Mouse (Mus musculus): ENCODE results near the gene Slc27a1. TPM values are rescaled to one million over a fixed set of nuclear protein-coding genes. Genes with fewer than 3 reads are reported as not detected.

Gene Slc27a1
- polyA plus RNA-seq, 1 experiment = 191 TPM

DNA sequence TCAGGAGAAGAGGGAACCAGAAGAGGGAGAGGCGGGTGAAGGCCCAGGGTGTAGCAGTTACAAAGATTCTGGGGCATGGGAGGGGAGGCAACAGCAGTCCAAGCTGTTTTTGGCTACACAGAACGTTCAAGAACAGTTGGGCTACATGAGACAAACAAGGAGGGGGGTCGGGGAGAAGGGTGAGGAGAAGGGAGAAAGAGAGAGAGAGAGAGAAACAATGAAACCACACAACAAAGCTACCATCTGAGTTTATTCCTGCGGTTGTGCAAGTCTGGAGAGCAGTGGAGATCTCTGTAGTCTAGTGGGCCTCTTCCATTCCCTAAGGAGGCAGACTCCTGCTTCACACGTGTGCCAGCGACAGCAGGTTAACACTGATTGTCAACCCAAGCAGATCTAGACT lies 14.7 kb upstream of the Slc27a1 start:
- no peak for DNase-seq (ENCODE audit: extremely low spot score in 1 of 2, low spot score in 1 of 2)

GRCm38 (mm10) chr8:71554644-71555043 lies 14.0 kb upstream of the Slc27a1 start:
- DNase-seq (ENCODE audit: extremely low spot score in 1 of 2, low spot score in 1 of 2) = no peak

DNA sequence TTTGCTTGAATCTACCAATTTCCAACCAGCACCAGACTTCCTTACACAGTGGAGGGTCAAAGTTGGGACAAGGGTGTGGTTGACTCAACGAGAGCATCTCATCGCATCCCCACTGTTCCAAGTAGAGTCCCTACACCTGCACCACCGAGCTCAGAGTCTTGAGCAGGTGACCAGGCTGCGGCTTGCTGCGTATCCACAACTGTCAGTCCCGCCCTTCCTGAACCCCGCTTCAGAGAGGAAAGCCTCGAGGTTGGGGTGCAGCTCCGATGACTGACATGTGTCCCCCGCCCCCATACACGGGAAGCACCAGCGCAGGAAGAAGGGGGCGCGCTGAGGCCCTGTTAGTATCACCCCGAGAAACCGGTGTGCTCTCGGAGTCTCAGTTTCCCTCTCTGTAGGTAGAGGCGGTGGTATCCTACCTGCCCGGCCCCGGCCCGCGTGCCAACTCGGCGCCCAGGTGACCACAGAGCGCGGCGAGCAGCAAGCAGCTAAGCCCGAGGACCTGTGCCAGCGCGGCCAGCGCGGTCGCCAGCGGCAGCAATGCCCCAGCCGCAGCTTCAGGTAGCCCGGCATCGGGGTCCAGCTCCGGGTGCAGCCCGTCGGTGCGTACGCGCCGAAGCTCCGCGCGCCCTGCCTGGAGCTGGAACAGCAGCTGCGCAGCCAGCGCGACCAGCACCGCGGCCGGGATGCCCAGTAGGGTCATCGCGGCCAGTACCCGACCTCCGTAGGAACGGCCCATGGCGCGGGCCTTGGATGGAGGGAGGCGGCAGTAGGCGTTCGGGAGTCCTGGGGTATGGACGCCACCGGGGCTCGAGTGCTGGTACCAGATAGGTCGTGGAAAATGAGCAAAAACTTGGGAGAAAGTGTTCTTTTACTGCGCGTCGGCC lies 10.4 kb upstream of the Slc27a1 start, which contains the start of gene Tmem221:
Gene Tmem221 (minus strand): TSS at position 801 of the 887 bp plus-strand sequence.
- no peak for DNase-seq (ENCODE audit: extremely low spot score in 1 of 2, low spot score in 1 of 2)

- DNase-seq (ENCODE audit: extremely low spot score in 1 of 2, low spot score in 1 of 2) = no peak
These were observed 9.6 kb upstream of the Slc27a1 start for GRCm38 (mm10) chr8:71558958-71559690.

- no peak for DNase-seq (ENCODE audit: extremely low spot score in 1 of 2, low spot score in 1 of 2)
These were observed 8.6 kb upstream of the Slc27a1 start for GRCm38 (mm10) chr8:71560071-71560470.

DNA sequence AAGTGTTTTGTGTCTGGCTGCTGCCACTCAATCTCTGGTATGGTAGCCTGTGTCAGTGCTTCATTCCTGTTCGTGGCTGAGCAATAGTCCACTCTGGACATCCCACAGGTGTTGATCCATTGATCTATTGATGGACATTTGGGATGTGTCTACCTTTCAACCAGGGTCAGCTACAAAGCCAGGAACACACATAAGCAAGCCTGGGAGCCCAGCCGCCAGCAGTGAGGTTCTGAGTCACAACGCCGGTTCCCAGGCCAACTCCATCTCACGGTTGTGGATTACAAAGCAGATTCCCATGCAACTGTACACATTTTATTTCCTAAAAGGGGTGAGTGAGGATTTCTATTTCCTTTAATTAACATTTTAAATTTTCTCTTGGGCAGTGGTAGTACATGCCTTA lies 7.9 kb upstream of the Slc27a1 start:
- DNase-seq (ENCODE audit: extremely low spot score in 1 of 2, low spot score in 1 of 2) = no peak

DNA sequence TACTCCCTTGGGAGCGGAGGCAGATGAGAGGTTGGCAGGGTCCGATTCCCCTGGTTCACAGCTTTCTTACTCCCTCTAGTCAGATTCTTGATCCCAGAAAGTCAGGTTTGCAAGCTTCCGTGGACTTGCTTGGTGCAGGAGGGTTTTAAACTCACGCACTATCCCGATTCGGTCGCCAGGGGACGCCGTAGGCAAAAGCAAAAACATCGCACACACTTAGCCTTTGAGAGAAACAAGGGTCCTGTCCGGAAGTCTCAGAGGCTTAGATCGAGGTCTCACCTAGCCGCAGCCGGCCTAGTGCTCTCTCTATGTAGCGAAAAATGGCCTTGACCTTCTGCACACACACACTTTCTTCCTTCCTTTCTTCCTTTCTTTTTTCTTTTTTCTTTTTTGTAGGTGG lies 7.3 kb upstream of the Slc27a1 start:
- DNase-seq (ENCODE audit: extremely low spot score in 1 of 2, low spot score in 1 of 2) = peak in 1 of 2 experiments; percentile 75

GRCm38 (mm10) chr8:71562751-71563150 lies 5.9 kb upstream of the Slc27a1 start:
- peak in 1 of 2 experiments; percentile 78 for DNase-seq (ENCODE audit: extremely low spot score in 1 of 2, low spot score in 1 of 2)

GRCm38 (mm10) chr8:71563992-71564391 lies 4.7 kb upstream of the Slc27a1 start:
- DNase-seq (ENCODE audit: extremely low spot score in 1 of 2, low spot score in 1 of 2) = no peak

DNA sequence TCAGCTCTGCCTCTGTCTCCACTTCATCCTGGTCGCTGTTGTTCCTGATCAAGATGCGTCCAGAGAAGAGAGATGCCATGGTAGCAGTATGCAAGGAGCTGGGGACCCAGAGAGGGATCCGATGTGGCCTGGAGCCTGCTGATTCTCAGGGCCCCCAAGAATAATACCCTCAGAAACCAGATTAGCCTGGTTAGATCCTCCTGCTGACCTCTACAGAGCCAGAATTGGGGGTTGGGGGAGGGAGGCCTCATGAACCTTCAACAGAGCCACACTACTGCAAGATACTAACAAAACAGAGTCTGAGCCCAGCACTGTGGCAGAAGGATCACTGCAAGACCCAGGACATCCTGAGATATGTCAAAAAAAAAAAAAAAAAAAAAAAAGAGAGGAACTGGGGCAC lies 2.2 kb upstream of the Slc27a1 start, which contains the start of gene Nxnl1:
Gene Nxnl1 (minus strand): TSS at position 101 of the 400 bp plus-strand sequence.
- DNase-seq (ENCODE audit: extremely low spot score in 1 of 2, low spot score in 1 of 2) = no peak

GRCm38 (mm10) chr8:71567587-71567986 lies 1.1 kb upstream of the Slc27a1 start:
- no peak for DNase-seq (ENCODE audit: extremely low spot score in 1 of 2, low spot score in 1 of 2)

- DNase-seq (ENCODE audit: extremely low spot score in 1 of 2, low spot score in 1 of 2) = no peak
These were observed 259 bp downstream of the Slc27a1 start for GRCm38 (mm10) chr8:71568941-71569340.

GRCm38 (mm10) chr8:71569366-71570290 lies 946 bp downstream of the Slc27a1 start:
- peak; percentile 89 to 93 for DNase-seq (ENCODE audit: extremely low spot score in 1 of 2, low spot score in 1 of 2)

GRCm38 (mm10) chr8:71570291-71570954 lies 1.7 kb downstream of the Slc27a1 start:
- DNase-seq (ENCODE audit: extremely low spot score in 1 of 2, low spot score in 1 of 2) = peak; percentile 97 to 98

DNA sequence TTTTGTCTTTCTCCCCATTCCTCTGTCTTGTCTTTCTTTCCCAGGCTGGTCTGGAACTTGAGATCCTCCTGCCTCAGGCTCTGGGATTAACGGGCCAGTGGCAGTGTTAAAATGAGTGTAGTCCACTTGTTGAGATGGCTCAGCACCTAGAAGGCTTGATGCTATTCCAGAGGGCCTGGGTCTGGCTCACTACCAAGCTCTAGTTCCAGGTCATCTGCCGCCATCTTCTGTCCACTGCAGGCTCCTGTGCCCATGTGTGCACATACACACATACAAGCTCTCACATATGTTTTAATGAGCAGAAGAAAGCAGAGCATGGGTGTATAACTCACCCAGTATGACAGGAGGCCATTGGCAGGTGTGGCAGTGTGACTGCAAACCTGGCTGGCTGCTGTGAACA lies 3.4 kb downstream of the Slc27a1 start:
- DNase-seq (ENCODE audit: extremely low spot score in 1 of 2, low spot score in 1 of 2) = no peak

DNA sequence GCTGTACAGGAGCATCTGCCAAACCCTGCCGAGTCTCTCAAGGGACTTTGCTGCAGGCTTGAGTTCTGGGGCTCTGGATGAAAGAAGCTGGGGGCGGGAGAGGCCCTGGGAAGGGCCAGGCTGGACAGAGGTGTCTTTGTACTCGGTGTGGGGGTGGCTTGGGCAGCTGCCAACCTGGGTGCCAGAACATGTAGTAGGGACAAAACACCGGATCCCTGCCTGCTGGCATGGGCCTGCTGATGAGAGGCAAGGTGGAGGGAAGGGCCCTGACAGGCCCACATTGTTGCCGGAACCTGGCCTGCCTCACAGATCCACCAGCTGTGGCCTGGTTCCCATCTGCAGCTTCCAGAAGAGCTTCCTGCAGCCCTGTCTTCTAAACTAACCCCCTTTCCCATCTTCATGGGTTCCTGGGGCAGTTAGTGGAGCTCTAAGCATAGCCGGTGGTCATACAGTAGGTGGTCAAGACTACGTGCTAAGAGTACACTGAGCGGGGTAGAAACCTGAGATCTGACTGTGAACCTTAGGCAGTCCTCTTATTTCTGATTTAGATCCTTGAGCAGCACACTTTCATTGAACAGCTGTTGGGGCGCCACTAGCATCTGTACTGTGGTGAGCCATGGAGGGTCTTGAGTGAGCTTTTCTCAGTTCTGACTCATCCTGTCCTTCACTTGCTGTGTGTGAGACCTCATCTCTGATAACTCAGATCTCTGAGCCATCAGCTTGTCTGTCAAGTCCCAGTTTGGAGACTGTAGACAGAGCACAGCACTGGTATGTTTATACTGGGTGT lies 4.4 kb downstream of the Slc27a1 start:
- peak; percentile 74 to 85 for DNase-seq (ENCODE audit: extremely low spot score in 1 of 2, low spot score in 1 of 2)

DNA sequence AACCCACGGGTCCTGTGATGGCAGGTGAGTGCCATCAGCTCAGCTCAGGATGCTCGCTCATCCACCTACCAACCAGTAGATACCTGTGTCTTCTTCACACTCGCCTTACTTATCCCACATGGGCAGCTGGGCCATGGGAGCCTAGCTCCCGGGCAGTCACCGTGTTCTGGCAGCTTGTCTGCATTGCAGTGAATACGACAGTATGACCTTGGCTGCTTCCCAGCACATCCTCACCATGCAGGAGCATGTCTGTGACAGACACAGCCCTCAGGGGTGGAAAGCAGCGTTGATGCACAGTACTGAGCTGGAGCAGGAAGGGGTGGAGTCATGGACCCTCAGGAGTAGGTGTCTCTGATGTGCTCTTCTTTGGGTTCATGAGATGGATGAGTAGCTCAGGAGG lies 5.7 kb downstream of the Slc27a1 start:
- DNase-seq (ENCODE audit: extremely low spot score in 1 of 2, low spot score in 1 of 2) = no peak

DNA sequence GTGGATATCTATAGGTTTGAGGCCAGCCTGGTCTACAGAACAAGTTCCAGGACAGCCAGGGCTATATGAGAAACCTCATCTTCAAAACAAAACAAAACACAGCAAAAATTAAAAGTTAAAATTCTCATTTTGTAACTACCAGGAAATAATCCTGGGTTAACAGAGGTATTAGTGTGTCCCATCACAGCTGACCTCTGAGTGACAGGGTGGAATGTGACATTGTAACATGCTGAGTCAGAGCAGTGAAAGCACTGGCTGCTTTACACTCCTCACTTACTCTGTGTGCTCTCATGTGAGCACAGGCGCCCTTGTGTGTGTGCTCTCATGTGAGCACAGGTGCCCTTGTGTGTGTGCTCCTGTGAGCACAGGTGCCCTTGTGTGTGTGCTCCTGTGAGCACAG lies 6.3 kb downstream of the Slc27a1 start:
- DNase-seq (ENCODE audit: extremely low spot score in 1 of 2, low spot score in 1 of 2) = no peak

DNA sequence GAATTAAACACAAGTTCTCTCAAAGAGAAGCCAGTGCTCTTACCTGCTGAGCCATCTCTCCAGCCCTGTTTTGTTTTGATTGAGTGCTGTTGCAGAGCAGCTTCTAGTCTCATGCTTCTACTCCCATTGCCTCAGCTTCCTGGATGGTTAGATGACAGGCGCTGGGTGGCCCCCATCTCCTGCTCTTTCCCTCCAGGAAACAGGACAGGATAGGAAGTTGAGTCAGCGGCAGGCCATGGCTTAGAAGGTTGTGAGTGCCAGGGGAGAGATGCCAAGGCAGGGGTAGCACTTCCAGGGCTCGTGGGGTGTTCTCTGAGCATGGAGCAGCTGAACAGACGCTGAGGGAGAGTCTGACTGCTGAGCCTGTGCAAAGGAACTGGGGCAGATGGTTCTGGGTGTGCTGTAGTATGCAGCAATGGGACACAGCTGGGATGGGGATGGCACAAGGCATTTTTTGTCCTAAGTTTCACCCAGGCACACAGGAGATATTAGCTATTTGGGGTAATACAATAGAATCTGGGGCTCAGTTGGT lies 9.2 kb downstream of the Slc27a1 start:
- DNase-seq (ENCODE audit: extremely low spot score in 1 of 2, low spot score in 1 of 2) = no peak
